Mouse (Mus musculus) hematopoietic stem cell, adult 5-6 weeks (primary cell): ENCODE results near the gene Wdr31. TPM values are rescaled to one million over a fixed set of nuclear protein-coding genes. Genes with fewer than 3 reads are reported as not detected.

Source experiments
- ATAC-seq, 2 experiments: fragments of 125-278 bp in 1 of 2; replicated peaks in 1 of 2; 2 replicates each; pipeline ENCODE4 v1.8.0; 2016 to 2017; ENCODE audit warnings: inconsistent platforms in 2 of 2, mild to moderate bottlenecking in 2 of 2, moderate number of reproducible peaks in 2 of 2, low read depth in 1 of 2, moderate TSS enrichment in 1 of 2; ENCODE audit not compliant: low FRiP score in 2 of 2, poor library complexity in 2 of 2, severe bottlenecking in 2 of 2, insufficient read depth in 1 of 2, low TSS enrichment in 1 of 2
- total RNA-seq: library from RNA; stranded (forward); fragments of 172-1452, 232-1000 nt; gene quantifications from 2 replicates; pipeline ENCODE4 v1.2.3, GENCODE M21; 2017

Wdr31 gene
- total RNA-seq, 1 experiment from 2014 or later, result 4.0 TPM

DNA sequence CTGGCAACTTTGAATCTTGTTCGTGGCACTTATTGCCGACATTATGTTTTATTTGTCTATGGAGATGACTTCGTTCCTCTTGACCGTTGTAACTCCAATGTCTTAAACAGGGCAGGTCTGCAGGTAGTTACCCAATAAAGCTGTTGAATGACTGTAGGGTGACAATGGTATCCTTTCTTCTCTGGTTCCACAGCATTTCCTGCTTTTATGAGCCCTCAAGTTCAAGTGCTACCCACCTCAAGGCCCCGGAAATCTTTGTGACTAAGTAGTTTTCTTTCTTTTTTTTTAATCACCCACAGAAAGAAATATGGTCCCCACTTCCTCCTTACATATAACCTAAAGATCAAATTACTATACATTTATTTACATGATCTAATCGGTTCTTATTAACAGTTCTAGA is 5.1 kb upstream of the Wdr31 start:
- no peak for ATAC-seq

DNA sequence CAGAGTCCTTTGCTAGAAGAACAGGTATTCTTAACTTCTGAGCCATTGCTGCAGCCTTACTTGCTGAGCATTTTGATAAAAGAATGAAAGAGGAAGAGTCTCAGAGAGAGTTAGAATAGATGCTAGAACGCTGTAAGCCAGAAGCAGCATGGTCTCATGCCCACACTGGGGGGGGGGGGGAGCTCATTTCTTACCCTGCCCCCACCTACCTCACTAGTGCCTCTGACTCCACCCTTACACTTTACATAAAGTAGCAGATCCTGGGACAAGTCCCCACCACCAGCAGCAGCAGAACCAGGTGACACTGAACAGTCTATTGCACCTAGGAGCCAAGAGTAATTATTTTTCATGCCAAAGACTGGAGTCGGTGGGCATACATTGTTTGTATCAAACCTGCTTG is 4.4 kb upstream of the Wdr31 start:
- ATAC-seq, result no peak

DNA sequence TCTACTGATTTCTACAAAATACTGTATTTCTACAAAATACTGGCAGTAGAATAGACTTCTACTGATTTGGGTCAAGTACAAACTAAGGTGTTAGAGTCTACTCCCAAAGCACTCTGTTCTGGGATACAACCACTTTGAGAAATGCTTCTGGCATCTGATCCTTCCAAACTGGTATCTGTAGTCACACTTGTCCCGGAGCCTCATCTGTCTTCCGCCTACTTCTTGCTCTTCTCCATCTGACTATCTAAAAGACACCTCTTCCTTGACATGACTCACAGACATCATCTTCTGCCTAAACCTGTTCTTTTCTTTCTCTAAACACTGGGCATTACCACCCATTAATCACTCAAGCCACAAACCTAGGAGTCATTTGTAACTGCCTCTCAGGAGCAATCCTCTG is 1.4 kb upstream of the Wdr31 start:
- ATAC-seq, result no peak

DNA sequence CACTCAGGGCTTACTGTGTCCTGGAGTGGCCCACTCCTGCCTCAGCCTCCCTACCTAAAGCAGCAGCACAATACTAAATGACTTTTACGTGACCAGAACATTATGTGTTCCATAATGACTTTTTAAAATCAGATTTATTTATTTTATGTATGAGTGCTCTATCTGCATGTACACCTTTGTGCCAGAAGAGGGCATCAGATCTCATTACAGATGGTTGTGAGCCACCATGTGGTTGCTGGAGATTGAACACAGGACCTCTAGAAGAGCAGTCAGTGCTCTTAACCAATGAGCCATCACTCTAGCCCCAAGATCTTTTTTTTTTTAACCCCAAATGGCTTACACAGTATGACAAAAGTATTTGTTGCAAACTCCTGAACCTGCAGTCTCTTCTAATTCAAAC is 2.5 kb downstream of the Wdr31 start:
- no peak for ATAC-seq

DNA sequence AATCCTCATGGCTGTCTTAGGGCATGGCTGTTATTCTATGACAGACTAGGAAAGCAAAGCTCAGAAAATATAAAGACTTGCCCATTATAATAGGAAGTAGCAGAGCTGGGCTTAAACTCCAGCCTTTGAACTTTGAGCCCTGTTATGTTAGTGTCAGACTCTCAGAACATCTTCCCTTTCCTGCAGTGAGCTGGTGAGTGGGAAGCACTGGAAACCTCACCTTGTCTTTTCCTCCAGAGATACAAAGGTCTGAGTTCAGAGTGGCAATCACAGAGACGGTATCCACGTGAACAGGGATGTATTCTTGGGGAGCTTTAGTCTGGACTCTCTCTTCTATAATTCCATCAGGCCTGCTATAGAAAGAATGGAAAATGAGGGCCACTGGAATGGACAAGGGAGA is 7.6 kb downstream of the Wdr31 start:
- ATAC-seq, result no peak

DNA sequence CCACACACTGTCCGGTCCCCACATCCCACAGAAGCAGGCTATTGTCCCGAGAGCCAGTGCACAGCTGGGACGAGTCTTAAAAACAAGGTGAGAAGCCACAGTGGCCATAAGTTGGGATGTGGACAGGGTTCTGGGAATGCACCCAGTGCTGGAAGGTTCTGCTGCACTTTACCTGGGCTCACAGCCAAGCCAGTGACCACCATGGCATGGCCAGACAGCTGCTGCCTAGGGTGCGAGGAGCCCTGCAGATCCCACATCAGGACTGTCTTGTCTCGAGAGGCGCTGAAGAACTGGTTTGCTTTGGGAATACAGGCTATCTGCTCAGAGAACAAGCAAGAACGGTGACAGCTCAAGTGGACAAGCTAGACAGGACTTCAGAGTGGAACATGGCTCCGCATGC is 10.3 kb downstream of the Wdr31 start:
- ATAC-seq, result no peak

DNA sequence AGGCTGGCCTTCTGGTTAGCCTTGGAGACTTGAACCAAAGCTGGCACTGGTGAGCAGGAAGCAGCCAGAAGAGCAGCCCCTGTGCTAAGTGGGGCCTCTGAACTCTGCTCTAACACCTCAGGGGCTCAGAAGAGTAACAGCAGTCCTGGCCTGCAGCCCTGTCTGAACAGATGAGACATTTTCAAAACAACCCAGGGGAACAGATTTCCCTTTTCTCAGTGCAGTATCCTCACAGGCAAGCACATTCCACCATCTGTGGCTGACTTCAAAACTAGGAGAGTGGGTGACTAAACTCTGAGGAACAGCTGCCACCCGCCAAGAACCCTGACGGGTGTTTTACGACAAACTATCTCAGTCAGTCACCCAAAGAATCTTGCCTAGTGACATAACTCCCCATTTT is 11.6 kb downstream of the Wdr31 start:
- no peak for ATAC-seq

DNA sequence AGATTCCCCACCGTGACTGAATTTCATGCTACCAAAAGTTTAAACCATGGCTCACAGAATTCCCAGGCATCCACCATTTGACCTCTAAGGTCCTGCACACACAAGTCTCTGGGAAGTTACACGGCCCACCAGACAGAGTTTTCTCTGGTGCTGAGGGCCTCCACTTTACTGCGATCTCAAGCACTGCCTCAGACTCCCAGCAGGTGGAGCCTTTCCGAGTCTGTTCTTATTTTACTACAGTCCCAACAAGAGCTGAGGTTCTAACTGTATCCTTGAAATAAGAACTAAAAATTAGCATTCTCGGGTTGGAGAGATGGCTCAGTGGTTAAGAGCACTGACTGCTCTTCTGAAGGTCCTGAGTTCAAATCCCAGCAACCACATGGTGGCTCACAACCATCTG is 15.7 kb downstream of the Wdr31 start:
- ATAC-seq, result peak; percentile 67 to 75

DNA sequence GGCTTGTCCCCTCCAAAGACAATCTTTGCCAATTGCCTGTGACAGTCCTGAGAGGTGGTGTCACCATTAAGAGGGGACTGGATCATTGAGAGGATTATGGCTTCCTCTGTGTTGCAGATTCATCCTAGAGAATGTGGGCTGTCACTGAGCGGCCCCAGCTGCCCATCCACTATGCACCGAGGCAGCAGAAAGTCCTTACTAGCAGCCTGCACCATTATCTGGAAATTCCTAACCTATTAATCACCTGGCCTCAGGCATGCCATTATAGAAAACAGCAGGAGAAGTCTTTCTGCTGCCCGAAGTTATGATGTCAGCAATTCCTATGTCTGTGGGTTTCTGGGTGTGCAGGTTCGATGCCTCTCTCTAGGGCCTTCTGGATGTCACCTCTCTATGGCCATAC is 29.7 kb downstream of the Wdr31 start:
- ATAC-seq, result no peak

DNA sequence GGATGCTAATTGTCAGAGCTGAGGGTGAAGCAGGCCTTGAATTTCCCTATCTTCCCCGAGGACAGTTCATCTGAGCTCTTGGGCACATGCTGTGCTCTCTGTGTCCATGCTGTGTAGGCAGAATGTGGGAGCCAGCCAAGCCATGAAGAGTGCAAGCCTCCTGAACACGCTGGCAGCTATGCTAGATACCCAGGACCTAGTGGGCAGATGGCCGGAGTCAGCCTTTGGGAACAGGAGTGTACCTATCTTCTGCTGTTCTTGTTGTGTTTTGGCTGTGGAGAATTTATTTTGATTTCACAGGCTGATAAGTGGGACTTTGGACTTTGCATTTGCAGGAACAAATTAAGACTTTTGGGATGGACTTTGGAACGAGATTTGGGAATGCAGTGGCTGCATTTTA is 30.2 kb downstream of the Wdr31 start:
- no peak for ATAC-seq

DNA sequence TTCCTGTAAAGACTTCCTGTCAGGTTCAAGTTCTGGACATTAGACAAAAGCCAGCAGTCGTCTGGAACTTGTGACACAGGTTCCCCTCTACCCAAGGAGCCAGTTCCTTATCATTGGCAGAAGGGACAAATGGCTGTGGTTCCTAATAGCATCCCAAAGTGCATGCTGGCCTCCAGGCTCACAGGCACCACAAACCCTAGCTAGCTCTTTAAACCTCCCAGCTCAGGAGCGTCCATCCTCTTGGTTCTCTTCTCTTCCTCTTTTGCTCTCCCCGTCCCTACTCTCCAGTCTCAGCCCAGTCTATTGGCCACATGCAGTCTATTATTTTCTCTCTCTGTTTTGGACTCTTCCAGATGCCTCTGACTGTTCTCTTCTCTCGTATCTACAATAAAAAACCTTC is 30.9 kb downstream of the Wdr31 start:
- no peak for ATAC-seq

DNA sequence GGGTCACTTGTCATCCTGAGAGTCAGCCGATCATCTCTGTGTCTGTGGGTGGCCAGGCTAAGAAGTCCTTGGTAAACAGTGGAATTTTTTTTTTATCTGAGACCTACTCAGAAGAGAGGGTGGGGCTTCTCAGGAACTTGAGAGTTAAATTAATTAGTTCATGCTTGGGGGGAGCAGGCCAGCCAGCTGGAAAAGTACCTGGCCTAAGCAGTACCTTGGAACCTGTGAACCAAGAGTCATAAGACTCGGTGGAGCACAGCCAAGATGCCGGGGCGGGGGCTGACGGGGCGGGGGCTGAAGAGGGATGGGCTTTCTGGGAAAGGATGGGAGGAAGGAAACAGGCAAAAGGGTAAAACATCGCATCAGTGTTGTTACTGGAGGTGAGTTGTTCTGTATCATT is 32.8 kb downstream of the Wdr31 start:
- ATAC-seq, result no peak

DNA sequence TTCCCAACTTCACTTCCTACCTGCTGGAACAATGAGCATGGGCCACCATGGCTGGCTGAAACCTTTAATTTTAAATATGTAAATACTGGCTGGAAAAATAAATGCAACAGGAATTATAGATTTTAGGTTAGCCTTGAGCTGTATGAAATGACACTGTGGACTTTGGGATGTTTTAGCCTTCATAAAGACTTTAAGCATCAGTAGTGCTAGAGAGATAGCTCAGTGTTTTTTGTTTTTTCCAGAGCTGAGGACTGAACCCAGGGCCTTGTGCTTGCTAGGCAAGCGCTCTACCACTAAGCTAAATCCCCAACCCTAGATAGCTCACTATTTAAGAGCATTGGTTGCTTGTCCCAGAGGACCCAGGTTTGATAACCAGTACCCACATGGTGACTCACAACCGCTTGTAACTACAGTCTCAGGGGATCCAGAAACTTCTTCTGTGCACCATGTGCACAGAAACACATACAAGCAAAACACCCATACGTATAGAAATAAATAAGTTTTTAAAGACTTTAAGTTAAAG is 33.4 kb downstream of the Wdr31 start:
- ATAC-seq, result no peak

DNA sequence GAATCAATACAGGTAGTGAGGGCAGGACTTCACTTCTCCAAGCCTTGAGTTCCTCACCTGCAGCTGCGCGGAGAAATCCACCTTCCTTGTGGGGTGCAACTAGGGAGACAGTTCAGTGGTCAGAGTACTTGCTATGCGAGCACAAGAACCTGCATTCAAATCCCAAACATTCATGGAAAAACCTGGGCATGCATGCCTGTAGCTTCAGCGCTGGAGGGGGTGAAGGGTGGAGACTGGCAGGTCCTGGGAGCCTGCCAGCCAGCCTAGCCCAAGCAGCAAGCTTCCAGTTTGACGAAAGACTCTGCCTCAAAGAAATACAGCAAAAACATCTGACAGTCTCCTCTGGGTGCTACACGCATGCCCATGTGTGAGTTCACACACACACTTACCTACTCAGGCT is 35.6 kb downstream of the Wdr31 start, which contains the start of gene Rnf183:
Gene Rnf183 (minus strand): TSS at position 172 of the 400 bp plus-strand sequence.
- ATAC-seq, result no peak

DNA sequence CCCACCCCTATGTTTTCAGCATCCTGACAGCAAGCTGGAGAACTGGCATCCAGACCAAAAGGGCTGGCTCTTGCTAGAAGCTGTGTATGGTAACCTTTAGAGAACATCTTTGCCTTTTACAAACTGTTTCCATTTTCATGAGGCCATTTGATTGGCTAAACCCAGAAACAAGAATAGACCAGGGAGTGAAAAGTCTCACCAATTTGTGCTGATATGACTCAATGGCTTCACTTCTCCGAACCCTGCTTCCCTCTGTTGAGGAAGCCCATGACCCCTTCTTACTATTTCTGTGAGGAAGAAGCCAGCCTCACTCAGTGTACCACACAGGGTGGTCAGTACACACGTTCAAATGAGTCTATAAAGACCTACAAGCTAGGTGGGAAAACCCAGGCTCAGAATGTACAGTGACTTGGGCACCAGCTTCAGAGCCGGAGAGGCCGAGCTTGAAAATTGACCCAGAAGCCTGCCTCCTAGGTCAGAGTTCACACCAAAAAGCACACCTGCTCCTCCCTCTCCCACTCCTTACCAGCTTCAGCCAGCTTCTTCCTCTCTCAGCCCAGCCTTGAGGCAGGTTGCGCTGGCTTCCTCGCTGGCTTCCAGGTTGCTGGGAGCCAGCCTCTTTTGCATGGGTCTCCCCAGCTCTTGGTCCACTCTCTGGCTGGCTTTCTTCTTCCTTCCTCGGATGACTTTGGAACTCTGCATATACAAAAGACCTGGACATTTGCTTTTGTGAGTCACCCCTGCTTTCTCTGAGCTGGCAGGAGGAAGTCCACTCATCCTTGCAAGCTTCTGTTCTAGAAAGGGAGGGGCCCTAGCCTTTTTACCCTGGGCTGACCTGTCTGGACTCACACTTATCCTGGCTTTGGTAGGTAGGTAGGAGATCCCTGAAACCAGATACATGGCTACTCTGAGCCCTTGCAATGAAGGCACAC is 36.5 kb downstream of the Wdr31 start:
- no peak for ATAC-seq

DNA sequence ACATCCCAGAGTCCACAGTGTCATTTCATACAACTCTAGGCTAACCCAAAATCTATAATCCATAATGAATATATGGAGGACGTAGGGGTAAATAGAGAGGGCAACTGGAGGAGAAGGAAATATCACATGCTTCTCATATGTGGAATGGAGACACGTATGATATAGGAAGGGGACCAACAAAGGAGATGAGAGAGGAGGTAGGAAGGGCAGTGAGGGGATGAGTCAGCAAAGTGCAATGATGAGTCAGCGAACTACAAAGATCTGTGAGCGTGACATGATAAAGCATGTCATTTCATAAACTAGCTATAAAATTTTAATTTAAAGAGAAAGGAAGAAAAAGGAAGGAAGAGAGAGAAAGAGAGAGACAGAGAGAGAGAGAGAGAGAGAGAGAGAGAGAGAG is 39.2 kb downstream of the Wdr31 start:
- ATAC-seq, result no peak

DNA sequence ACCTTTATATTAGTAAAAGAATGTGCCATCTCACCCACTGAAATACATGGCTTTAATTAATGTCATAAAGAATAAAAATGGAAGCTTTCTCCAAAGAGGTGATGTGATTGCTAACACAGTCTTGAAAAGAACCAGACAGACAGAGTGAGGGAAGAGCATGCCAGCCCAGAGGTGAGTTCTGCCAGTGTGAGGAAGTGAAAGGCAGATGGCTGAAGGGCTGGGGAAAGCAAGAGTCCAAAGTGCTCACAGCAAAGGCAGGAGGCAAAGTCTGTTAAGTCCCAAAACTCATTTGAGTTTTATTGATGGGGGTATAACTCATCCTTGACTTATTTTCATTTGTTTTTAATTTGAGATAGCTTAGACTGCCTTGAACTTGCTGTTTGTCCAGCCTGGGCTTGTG is 40.0 kb downstream of the Wdr31 start:
- ATAC-seq, result no peak

DNA sequence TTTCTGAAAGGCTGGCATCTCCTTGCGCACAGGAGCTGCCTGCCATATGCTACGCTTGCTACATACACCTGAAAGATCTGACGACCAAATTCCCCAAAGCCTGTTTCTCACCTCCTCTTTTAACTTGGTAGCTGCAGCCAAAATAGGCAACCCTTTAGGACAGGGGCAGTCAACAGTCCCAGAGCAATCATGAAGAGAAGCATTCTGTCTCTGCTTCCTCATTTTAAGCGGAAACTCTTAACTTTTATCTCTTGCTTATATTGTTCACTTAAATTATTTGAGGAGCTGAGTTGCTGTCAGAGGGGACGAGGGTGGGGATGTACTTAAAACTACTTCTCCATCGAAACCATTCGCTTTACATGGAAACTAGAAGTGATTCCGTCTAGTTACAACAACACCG is 41.1 kb downstream of the Wdr31 start:
- no peak for ATAC-seq
